Mouse (Mus musculus) lung, adult 2 months (tissue): ENCODE results near the gene Trib2.

Experiments
- CTCF ChIP-seq: fragments of 200-500 bp; IDR thresholded peaks from 2 replicates; pipeline ENCODE4 v1.5.1; 2011; ENCODE audit warnings: mild to moderate bottlenecking, low read length, control low read depth; ENCODE audit not compliant: insufficient read depth
- POLR2A ChIP-seq: fragments of 200-500 bp; IDR thresholded peaks from 2 replicates; pipeline ENCODE4 v1.6.1; 2011; ENCODE audit warnings: low read depth, mild to moderate bottlenecking, control low read depth, low read length, borderline replicate concordance; ENCODE audit errors: extremely low read depth

GRCm38 (mm10) chr12:15837566-15837965, 20.8 kb upstream of the Trib2 start:
- TF ChIP-seq POLR2A (no peak), CTCF (no peak)
